Mouse (Mus musculus) erythroblast, adult 5-6 weeks (primary cell): ENCODE data around the gene H2-Oa. TPM values are rescaled to one million over a fixed set of nuclear protein-coding genes. Genes with fewer than 3 reads are reported as not detected.
A peak's percentile ranks its signal among the peaks of the same experiment; 100 is the strongest.

ENCODE experiments used
- ATAC-seq: replicated peaks from 2 replicates; pipeline ENCODE4 v1.8.0; 2016; ENCODE audit warnings: moderate number of reproducible peaks, mild to moderate bottlenecking, moderate TSS enrichment, inconsistent platforms; ENCODE audit not compliant: poor library complexity, low FRiP score, severe bottlenecking
- total RNA-seq, 2 experiments: library from RNA; stranded (forward) in 1 of 2; stranded (reverse) in 1 of 2; fragments of 150-400 nt in 1 of 2; fragments of 200-764, 138-1000 nt in 1 of 2; gene quantifications; 2 replicates each; pipeline versions ENCODE4 v1.2.3 to v1.2.4; 2015 to 2017; ENCODE audit warnings: low replicate concordance in 2 of 2

Gene H2-Oa
- total RNA-seq (2015; ENCODE audit: low replicate concordance) (0.84 and 7.9 TPM in 2 replicates), total RNA-seq (2017; ENCODE audit: low replicate concordance) (1.1 TPM in 1 of 2 replicates, not detected in the other)

GRCm38 (mm10) chr17:34092197-34092875, at the start of gene H2-Oa:
Gene H2-Oa (plus strand): TSS chr17:34092340.
- no peak for ATAC-seq

- no peak for ATAC-seq
These were observed 46.2 kb upstream of the H2-Oa start for GRCm38 (mm10) chr17:34045941-34046340.

GRCm38 (mm10) chr17:34047404-34048050, 44.6 kb upstream of the H2-Oa start:
- ATAC-seq, result no peak

GRCm38 (mm10) chr17:34057224-34057623, 34.9 kb upstream of the H2-Oa start:
- no peak for ATAC-seq

DNA sequence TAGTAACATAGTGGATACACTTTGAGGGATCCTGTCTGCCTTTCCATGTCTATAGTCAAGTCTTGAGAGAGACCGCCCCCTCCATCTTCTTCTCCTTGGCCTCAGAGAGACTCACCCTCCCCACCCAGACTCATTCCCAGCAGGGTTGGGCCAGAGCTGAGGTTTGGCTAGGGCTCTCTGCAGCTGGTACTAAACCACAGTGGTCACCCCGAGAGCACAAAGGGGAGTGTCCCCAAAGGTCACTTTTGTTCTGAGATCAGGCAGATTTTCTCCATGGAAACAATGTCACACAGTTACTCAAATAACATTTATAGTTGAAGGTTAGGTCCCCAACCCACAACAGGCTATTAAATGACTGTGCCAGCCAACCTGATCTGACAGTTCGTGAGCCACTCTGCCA, 23.3 kb upstream of the H2-Oa start:
- ATAC-seq, result no peak

GRCm38 (mm10) chr17:34072091-34072490, 20.0 kb upstream of the H2-Oa start:
- no peak for ATAC-seq

DNA sequence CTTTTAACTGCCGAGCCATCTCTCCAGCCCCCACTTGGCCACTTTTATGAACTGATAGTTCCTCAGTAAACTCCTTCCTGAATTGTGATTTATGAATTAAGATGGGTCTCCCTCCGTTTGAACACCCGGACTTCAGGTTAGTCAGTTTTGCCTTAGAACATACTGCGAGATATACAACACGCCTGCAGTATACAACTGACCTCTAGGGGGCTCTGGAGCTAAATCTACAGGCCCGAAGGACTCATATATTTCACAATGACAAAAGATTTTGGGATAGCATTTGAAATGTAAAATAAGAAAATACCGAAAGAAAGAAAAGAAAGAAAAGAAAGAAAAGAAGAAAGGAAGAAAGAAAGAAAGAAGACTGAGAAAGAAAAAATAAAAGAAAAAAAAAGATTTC, 16.9 kb upstream of the H2-Oa start:
- ATAC-seq, result 0 out of 2 replicates have a peak, but pooled peaks have one; percentile 61

- peak; percentile 69 for ATAC-seq
These were observed 14.6 kb upstream of the H2-Oa start for GRCm38 (mm10) chr17:34077549-34077948.

GRCm38 (mm10) chr17:34078148-34078547, 14.0 kb upstream of the H2-Oa start:
- no peak for ATAC-seq

- ATAC-seq, result no peak
These were observed 13.1 kb upstream of the H2-Oa start for GRCm38 (mm10) chr17:34079002-34079401.

DNA sequence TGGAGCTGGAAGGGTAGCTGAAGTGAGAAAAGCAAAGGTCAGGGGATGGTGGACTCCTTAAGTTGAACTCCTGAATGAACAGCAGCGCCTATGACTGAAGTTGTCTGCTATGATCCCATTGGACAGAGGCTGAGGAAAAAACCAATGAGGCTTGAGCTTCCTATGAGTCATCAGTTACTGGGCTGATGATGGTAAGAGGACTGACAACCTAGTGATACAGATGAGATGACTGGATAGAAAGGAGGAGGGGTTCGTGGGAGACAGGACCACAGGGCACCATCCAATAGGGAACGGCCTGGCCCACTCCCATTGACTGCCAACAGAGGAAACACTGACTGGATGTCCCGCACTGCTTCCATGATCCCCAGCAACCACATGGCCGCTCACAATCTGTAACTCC, 12.5 kb upstream of the H2-Oa start:
- no peak for ATAC-seq

GRCm38 (mm10) chr17:34083104-34083503, 9.0 kb upstream of the H2-Oa start:
- no peak for ATAC-seq

DNA sequence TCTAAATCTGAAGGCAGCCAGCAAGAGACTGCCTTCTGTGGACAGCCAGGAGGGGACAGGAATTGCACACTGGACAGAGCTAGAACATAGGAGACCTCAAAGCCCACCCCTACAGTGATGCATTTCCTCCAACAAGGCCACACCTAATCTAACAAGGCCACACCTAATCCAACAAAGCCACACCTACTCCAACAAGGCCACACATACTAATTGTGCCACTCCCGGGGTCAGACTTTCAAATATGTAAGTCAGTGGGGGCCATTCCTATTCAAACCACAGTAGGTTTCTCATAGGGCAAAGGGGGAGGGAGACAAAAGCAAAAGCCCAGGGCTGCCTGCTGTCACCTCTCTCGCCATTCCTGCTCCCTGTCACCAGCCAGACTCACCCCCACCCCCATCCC, 4.8 kb upstream of the H2-Oa start:
- no peak for ATAC-seq

DNA sequence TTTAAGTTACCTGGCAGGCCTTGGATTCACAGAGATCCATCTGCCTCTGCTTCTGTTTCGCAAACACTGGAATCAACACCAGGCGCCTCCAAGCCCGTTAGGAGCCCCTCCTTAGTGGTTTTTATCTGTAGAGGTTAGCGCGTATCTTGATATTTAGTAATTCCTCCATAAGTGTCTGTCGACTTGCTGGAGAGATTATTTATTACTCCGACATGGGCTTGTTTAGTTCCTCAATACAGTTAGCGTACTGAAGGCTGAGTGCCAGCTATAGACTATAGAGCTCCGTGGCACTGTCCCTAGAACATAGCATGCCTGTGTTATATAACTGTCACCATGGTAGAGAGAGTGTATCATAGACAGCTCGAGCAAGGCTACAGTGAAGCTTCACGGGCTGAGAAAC, 4.0 kb upstream of the H2-Oa start:
- no peak for ATAC-seq

- ATAC-seq, result no peak
These were observed 1.2 kb upstream of the H2-Oa start for GRCm38 (mm10) chr17:34090923-34091322.

DNA sequence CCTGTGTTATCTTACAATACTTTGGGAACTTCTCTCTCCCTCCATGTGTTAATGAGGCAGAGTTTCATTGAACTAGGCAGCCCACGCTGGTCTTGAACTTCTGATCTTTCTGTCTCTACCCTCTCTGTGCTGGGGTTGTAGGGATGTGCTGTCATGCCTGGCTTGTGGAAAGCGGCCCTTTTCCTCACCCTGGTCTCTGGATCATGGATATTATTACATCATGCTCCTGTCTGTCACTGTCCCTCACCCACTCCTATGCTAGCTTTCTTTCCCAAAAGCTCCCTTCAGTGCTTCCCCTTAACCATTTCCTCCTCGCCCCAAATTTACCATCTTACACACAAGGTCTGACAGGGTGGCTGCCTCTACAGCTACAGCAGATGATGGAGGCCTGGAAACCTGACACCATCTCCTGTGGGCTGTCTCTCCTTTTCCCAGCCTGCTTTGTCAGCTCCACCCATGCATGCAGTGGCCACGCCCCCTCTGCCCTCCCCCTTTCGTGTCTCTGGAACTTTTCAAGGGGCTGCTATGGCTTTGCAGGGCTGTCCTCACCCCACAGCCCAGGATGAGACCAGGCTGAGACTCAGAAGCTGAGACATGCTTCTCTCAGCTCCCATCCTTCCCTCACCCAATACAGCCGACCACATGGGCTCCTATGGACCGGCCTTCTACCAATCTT, 1.2 kb downstream of the H2-Oa start:
- ATAC-seq, result no peak

GRCm38 (mm10) chr17:34094283-34095035, 2.3 kb downstream of the H2-Oa start:
- no peak for ATAC-seq

- no peak for ATAC-seq
These were observed 4.4 kb downstream of the H2-Oa start for GRCm38 (mm10) chr17:34096497-34097010.

- no peak for ATAC-seq
These were observed 5.1 kb downstream of the H2-Oa start for GRCm38 (mm10) chr17:34097272-34097671.
